Mouse (Mus musculus) heart, embryonic 10.5 days (tissue): ENCODE data around the gene Me3. TPM values are rescaled to one million over a fixed set of nuclear protein-coding genes. Genes with fewer than 3 reads are reported as not detected.

Source experiments
- DNase-seq: peaks from one replicate; pipeline ENCODE4 v3.0.0-alpha.2; 2017; ENCODE audit warnings: low spot score
- H3K27ac ChIP-seq: fragments of 300-500 bp; sonication (generic); 2 replicates; pipeline ENCODE4 v1.5.1; 2016; ENCODE audit warnings: mild to moderate bottlenecking
- H3K27me3 ChIP-seq: fragments of 300-500 bp; sonication (generic); 2 replicates; pipeline ENCODE4 v1.6.1; 2016; ENCODE audit warnings: mild to moderate bottlenecking; ENCODE audit not compliant: poor library complexity, insufficient read depth, severe bottlenecking
- H3K36me3 ChIP-seq: fragments of 300-500 bp; sonication (generic); 2 replicates; pipeline ENCODE4 v1.6.1; 2016; ENCODE audit warnings: mild to moderate bottlenecking, moderate library complexity
- H3K4me1 ChIP-seq: fragments of 300-500 bp; sonication (generic); 2 replicates; pipeline ENCODE4 v1.6.1; 2016; ENCODE audit warnings: mild to moderate bottlenecking
- H3K4me3 ChIP-seq: fragments of 300-500 bp; sonication (generic); 2 replicates; pipeline ENCODE4 v1.5.1; 2016; ENCODE audit warnings: mild to moderate bottlenecking, moderate library complexity
- H3K9me3 ChIP-seq: fragments of 300-500 bp; sonication (generic); 2 replicates; pipeline ENCODE4 v1.6.1; 2016; ENCODE audit warnings: mild to moderate bottlenecking, moderate library complexity
- WGBS: fragments of 180-500 bp; shearing (Covaris S2); methylation state at CpG from one replicate; pipeline ENCODE4 v1.1.7; 2016; 5-methylcytosine and 5-hydroxymethylcytosine counted together
- polyA plus RNA-seq: library from polyadenylated mRNA; unstranded; fragments of >200 nt; fragmentation: Nextera tagmentation; extraction: Ambion mirVana; gene quantifications from 2 replicates; pipeline ENCODE4 v1.2.1, GENCODE M21; 2016

The Me3 gene
- polyA plus RNA-seq, 1 experiment from 2014 or later, result 1.4 TPM

GRCm38 (mm10) chr7:89629914-89630313, 2.3 kb upstream of the Me3 start:
- Histone ChIP-seq H3K9me3 (no peaks in the 10 kb centered on the region), H3K27me3 (0 out of 2 replicates have a peak, but pooled peaks cover 12% of the 10 kb centered on the region), H3K36me3 (no peaks in the 10 kb centered on the region), H3K27ac (no peak overlapping the region), H3K4me3 (no peak overlapping the region), H3K4me1 (peaks cover 13% of the 10 kb centered on the region)
- 78% methylated on average over 3 of the region's 3 CpGs for WGBS
- no peak for DNase-seq

GRCm38 (mm10) chr7:89630796-89631195, 1.4 kb upstream of the Me3 start:
- Histone ChIP-seq H3K4me3 (no peak overlapping the region), H3K27ac (no peak overlapping the region), H3K9me3 (no peaks in the 10 kb centered on the region), H3K36me3 (no peaks in the 10 kb centered on the region), H3K27me3 (0 out of 2 replicates have a peak, but pooled peaks cover 12% of the 10 kb centered on the region), H3K4me1 (peaks cover 13% of the 10 kb centered on the region)
- 76% methylated on average over 3 of the region's 3 CpGs for WGBS
- no peak for DNase-seq

GRCm38 (mm10) chr7:89640533-89640932, 8.3 kb downstream of the Me3 start:
- peaks cover 20% of the 10 kb centered on the region for H3K4me1 ChIP-seq
- no peaks in the 10 kb centered on the region for H3K27me3 ChIP-seq
- no peak for DNase-seq
- WGBS, result 74% methylated on average over 6 of the region's 6 CpGs
- H3K36me3 ChIP-seq, result no peaks in the 10 kb centered on the region
- peak overlapping the region; percentile 16; the same call in 1 of the 2 replicates for H3K27ac ChIP-seq
- H3K9me3 ChIP-seq, result no peaks in the 10 kb centered on the region
- H3K4me3 ChIP-seq, result no peak overlapping the region

- Histone ChIP-seq H3K9me3 (no peaks in the 10 kb centered on the region), H3K4me1 (peaks cover 20% of the 10 kb centered on the region), H3K36me3 (no peaks in the 10 kb centered on the region), H3K27ac (peak overlapping the region; percentile 16; the same call in 1 of the 2 replicates), H3K4me3 (no peak overlapping the region), H3K27me3 (no peaks in the 10 kb centered on the region)
- 51% methylated on average over 8 of the region's 8 CpGs for WGBS
- no peak for DNase-seq
Measured at GRCm38 (mm10) chr7:89640944-89641661, 8.9 kb downstream of the Me3 start.

DNA sequence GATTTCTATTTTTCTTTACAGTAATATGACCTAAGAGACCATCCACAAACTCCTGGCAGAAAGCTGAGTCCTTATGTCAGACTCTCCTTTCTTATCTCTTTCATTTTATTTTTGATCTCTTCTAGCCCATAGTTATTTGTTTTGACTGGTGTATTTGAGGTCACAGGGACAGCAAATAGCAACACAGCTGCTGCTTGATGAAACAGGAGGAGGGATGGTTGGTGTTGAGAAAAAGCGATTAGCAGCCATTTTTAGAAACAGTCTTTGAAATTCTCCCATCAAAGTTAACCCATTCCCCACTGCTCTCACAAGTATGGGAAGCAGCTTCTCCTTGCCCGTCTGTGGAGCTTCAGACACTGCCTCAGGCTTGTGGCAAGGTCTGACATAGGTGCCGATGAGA, 12.8 kb downstream of the Me3 start:
- DNase-seq, result no peak
- H3K4me3 ChIP-seq, result no peak overlapping the region
- H3K27ac ChIP-seq, result peak overlapping the region; percentile 29; the same call in 1 of the 2 replicates
- no peaks in the 10 kb centered on the region for H3K27me3 ChIP-seq
- H3K9me3 ChIP-seq, result no peaks in the 10 kb centered on the region
- H3K4me1 ChIP-seq, result peaks cover 20% of the 10 kb centered on the region
- H3K36me3 ChIP-seq, result no peaks in the 10 kb centered on the region
- 29% methylated on average over 3 of the region's 3 CpGs for WGBS

DNA sequence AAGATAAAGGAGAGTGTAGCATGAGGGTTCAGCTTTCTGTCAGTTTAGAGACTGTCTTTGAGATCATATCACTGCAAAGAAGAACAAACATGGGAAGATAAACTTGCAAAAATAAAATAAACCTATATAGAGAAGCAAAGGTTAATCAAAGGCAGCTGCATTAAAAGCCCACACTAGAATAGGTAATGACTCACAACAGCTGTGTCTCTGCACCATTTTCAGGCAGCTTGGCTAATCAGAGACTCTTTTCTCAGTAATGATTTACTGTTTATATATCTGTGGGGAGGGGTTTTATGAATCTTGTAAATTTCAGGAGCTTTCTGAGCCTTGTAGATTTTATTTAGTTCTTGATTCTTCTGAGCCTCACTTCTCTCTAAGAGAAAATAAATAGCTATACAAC, 15.7 kb downstream of the Me3 start:
- no peaks in the 10 kb centered on the region for H3K36me3 ChIP-seq
- H3K4me3 ChIP-seq, result no peak overlapping the region
- H3K27me3 ChIP-seq, result no peaks in the 10 kb centered on the region
- no peaks in the 10 kb centered on the region for H3K9me3 ChIP-seq
- DNase-seq, result no peak
- no peak overlapping the region for H3K27ac ChIP-seq
- H3K4me1 ChIP-seq, result peaks cover 9% of the 10 kb centered on the region

DNA sequence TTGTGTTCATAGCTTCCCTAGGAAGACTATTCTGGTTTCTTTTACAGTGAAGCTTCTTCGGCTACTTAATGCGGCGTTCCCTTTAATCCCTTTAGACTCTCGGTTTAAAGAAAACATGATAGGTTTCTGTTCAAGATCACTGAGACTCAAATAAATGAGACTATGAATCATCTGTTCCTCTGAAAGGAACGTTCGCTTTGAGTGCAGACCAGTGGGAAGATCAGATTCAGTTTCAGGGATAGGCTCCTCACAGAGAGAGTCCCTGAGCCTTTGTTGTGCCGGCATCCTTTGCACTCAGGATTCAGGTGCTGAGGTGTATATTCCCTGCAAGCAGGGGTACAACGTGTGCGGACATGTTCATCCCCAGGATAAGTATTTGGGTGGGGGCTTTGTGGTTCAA, 25.0 kb downstream of the Me3 start:
- WGBS, result 84% methylated on average over 9 of the region's 9 CpGs
- Histone ChIP-seq H3K27ac (no peak overlapping the region), H3K27me3 (no peaks in the 10 kb centered on the region), H3K36me3 (no peaks in the 10 kb centered on the region), H3K4me3 (no peak overlapping the region), H3K9me3 (no peaks in the 10 kb centered on the region), H3K4me1 (peaks cover 10% of the 10 kb centered on the region; the same call in 1 of the 2 replicates)
- DNase-seq, result no peak

GRCm38 (mm10) chr7:89657692-89658212, 25.6 kb downstream of the Me3 start:
- no peak for DNase-seq
- peaks cover 10% of the 10 kb centered on the region; the same call in 1 of the 2 replicates for H3K4me1 ChIP-seq
- H3K9me3 ChIP-seq, result no peaks in the 10 kb centered on the region
- no peak overlapping the region for H3K4me3 ChIP-seq
- 79% methylated on average over 7 of the region's 7 CpGs for WGBS
- no peaks in the 10 kb centered on the region for H3K27me3 ChIP-seq
- no peaks in the 10 kb centered on the region for H3K36me3 ChIP-seq
- no peak overlapping the region for H3K27ac ChIP-seq

- peaks cover 10% of the 10 kb centered on the region; the same call in 1 of the 2 replicates for H3K4me1 ChIP-seq
- H3K36me3 ChIP-seq, result no peaks in the 10 kb centered on the region
- H3K4me3 ChIP-seq, result no peak overlapping the region
- H3K27ac ChIP-seq, result no peak overlapping the region
- no peak for DNase-seq
- H3K27me3 ChIP-seq, result no peaks in the 10 kb centered on the region
- WGBS, result 64% methylated on average over 5 of the region's 5 CpGs
- H3K9me3 ChIP-seq, result no peaks in the 10 kb centered on the region
Measured at GRCm38 (mm10) chr7:89664197-89664596, 32.0 kb downstream of the Me3 start.

DNA sequence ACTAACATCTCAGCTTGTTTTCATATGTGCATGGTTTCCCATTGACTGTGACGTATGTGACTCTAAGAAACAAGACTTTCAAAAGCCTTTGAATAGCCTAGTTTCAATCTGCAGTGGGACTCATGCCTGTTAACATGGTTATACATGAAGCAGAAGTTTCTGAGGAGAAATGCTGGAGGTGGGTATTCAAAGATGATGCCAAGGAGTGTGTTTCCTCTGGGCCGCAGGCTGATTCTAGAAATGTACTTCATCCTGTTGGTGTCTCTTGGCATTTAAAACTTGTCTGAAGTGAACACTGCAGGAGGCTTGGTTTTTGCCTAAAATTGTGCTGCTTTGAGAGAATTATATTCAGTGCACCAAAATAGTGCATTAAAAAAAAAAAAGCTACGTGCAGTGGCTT, 34.2 kb downstream of the Me3 start:
- DNase-seq, result no peak
- no peak overlapping the region for H3K4me3 ChIP-seq
- no peaks in the 10 kb centered on the region for H3K4me1 ChIP-seq
- 70% methylated on average over 3 of the region's 3 CpGs for WGBS
- H3K27ac ChIP-seq, result no peak overlapping the region
- no peaks in the 10 kb centered on the region for H3K9me3 ChIP-seq
- no peaks in the 10 kb centered on the region for H3K27me3 ChIP-seq
- no peaks in the 10 kb centered on the region for H3K36me3 ChIP-seq

- H3K4me3 ChIP-seq, result no peak overlapping the region
- H3K4me1 ChIP-seq, result no peaks in the 10 kb centered on the region
- H3K27me3 ChIP-seq, result no peaks in the 10 kb centered on the region
- H3K27ac ChIP-seq, result no peak overlapping the region
- no peak for DNase-seq
- 66% methylated on average over 4 of the region's 4 CpGs for WGBS
- no peaks in the 10 kb centered on the region for H3K9me3 ChIP-seq
- H3K36me3 ChIP-seq, result no peaks in the 10 kb centered on the region
Measured at GRCm38 (mm10) chr7:89667570-89667969, 35.4 kb downstream of the Me3 start.

- no peak for DNase-seq
- 76% methylated on average over 6 of the region's 6 CpGs for WGBS
- Histone ChIP-seq H3K9me3 (no peaks in the 10 kb centered on the region), H3K27ac (no peak overlapping the region), H3K4me3 (no peak overlapping the region), H3K36me3 (no peaks in the 10 kb centered on the region), H3K27me3 (no peaks in the 10 kb centered on the region), H3K4me1 (no peaks in the 10 kb centered on the region)
Measured at GRCm38 (mm10) chr7:89669461-89669860, 37.3 kb downstream of the Me3 start.

- no peak overlapping the region for H3K4me3 ChIP-seq
- no peaks in the 10 kb centered on the region for H3K36me3 ChIP-seq
- H3K4me1 ChIP-seq, result no peaks in the 10 kb centered on the region
- DNase-seq, result no peak
- H3K27me3 ChIP-seq, result no peaks in the 10 kb centered on the region
- H3K9me3 ChIP-seq, result no peaks in the 10 kb centered on the region
- WGBS, result 80% methylated on average over 6 of the region's 6 CpGs
- H3K27ac ChIP-seq, result no peak overlapping the region
Measured at GRCm38 (mm10) chr7:89671104-89671831, 39.1 kb downstream of the Me3 start.
